Mouse (Mus musculus) neural tube, embryonic 14.5 days (tissue): ENCODE measurements around the gene Kantr. TPM values are rescaled to one million over a fixed set of nuclear protein-coding genes. Genes with fewer than 3 reads are reported as not detected.
A peak's percentile ranks its signal among the peaks of the same experiment; 100 is the strongest.

Experiments used
- ATAC-seq: fragments of 200-750 bp; cut with Nextera tagmentation; 2 replicates; pipeline ENCODE4 v1.8.0; 2017; ENCODE audit warnings: low read depth, mild to moderate bottlenecking, moderate TSS enrichment, moderate library complexity
- H3K27ac ChIP-seq: fragments of 300-500 bp; sonication (generic); 2 replicates; pipeline ENCODE4 v1.5.1; 2014; ENCODE audit warnings: low read depth, mild to moderate bottlenecking, control low read depth, low read length, moderate library complexity, mixed read lengths
- H3K27me3 ChIP-seq: fragments of 300-500 bp; sonication (generic); 2 replicates; pipeline ENCODE4 v1.6.1; 2014; ENCODE audit warnings: low read length; ENCODE audit not compliant: control insufficient read depth, insufficient read depth
- H3K36me3 ChIP-seq: fragments of 300-500 bp; sonication (generic); 2 replicates; pipeline ENCODE4 v1.6.1; 2014; ENCODE audit warnings: low read length, mixed read lengths; ENCODE audit not compliant: control insufficient read depth, insufficient read depth
- H3K4me1 ChIP-seq: fragments of 300-500 bp; sonication (generic); 2 replicates; pipeline ENCODE4 v1.6.1; 2014; ENCODE audit warnings: low read length; ENCODE audit not compliant: control insufficient read depth, insufficient read depth
- H3K4me2 ChIP-seq: fragments of 300-500 bp; sonication (generic); 2 replicates; pipeline ENCODE4 v1.6.1; 2014; ENCODE audit warnings: mild to moderate bottlenecking, low read depth, low read length, control low read depth
- H3K4me3 ChIP-seq: fragments of 300-500 bp; sonication (generic); 2 replicates; pipeline ENCODE4 v1.5.1; 2014; ENCODE audit warnings: low read depth, low read length, control low read depth, mixed read lengths
- H3K9ac ChIP-seq: fragments of 300-500 bp; sonication (generic); replicated peaks from 2 replicates; pipeline ENCODE4 v1.6.1; 2014; ENCODE audit warnings: low read depth, mild to moderate bottlenecking, control low read depth, low read length, mixed read lengths
- H3K9me3 ChIP-seq: fragments of 300-500 bp; sonication (generic); 2 replicates; pipeline ENCODE4 v1.6.1; 2016; ENCODE audit warnings: low read length; ENCODE audit not compliant: control insufficient read depth
- WGBS: fragments of 180-500 bp; shearing (Covaris S2); extraction: QIAGEN DNeasy Blood & Tissue Kit; methylation state at CpG from one replicate; pipeline ENCODE4 v1.1.7; 2014; 5-methylcytosine and 5-hydroxymethylcytosine counted together
- polyA plus RNA-seq: library from polyadenylated mRNA; unstranded; fragments of >200 nt; fragmentation: Nextera tagmentation; extraction: Ambion mirVana; gene quantifications from 2 replicates; pipeline ENCODE4 v1.2.1, GENCODE M21; 2014

Kantr gene
- 33.4 and 38.9 TPM in 2 replicates for polyA plus RNA-seq

DNA sequence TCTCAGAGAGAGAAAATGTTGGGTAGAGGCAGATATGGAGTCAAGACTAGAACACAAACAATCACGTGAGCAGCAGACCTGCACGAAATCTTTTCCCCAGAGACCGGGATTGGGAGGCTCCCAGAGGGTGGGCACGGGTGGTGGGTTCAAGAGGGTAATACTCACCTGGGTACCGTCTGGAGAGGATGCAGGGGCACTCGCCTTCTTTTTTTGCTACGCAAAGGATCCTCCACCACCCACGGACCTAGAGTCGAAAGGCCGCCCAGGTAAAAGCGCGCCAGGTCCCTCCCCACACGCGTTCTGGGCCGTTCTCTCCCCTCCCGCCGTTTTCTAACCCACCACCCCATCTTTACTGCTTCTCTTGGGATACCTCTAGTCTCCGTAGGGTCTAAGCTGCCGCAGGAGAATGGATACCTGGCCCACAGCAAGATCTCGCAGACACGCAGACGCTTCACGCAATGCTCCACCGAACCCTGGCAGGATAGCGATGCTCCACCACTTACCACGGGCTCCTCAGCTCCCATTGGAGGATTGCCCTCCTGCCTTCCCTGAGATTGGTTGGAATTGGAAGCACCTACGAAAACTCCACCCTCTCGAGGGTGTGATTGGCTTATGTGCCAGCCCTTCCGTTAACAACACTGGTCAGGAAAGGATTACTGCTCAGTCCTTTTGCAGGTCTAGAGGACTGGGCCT is at the start of gene Kantr:
Kantr (minus strand) TSS at position 500 of the 693 bp plus-strand sequence.
- peak within 1 kb of the TSS; percentile 50 for H3K4me2 ChIP-seq
- peak within 1 kb of the TSS; percentile 71 for H3K27ac ChIP-seq
- H3K9ac ChIP-seq = peak within 1 kb of the TSS; percentile 60
- H3K9me3 ChIP-seq = no peaks in the 10 kb centered on the region
- 11% methylated on average over 29 of the region's 29 CpGs for WGBS
- H3K27me3 ChIP-seq = no peaks in the 10 kb centered on the region
- no peaks in the 10 kb centered on the region for H3K36me3 ChIP-seq
- ATAC-seq = peak; percentile 100
- H3K4me1 ChIP-seq = no peaks in the 10 kb centered on the region
- peak within 1 kb of the TSS; percentile 47 for H3K4me3 ChIP-seq

DNA sequence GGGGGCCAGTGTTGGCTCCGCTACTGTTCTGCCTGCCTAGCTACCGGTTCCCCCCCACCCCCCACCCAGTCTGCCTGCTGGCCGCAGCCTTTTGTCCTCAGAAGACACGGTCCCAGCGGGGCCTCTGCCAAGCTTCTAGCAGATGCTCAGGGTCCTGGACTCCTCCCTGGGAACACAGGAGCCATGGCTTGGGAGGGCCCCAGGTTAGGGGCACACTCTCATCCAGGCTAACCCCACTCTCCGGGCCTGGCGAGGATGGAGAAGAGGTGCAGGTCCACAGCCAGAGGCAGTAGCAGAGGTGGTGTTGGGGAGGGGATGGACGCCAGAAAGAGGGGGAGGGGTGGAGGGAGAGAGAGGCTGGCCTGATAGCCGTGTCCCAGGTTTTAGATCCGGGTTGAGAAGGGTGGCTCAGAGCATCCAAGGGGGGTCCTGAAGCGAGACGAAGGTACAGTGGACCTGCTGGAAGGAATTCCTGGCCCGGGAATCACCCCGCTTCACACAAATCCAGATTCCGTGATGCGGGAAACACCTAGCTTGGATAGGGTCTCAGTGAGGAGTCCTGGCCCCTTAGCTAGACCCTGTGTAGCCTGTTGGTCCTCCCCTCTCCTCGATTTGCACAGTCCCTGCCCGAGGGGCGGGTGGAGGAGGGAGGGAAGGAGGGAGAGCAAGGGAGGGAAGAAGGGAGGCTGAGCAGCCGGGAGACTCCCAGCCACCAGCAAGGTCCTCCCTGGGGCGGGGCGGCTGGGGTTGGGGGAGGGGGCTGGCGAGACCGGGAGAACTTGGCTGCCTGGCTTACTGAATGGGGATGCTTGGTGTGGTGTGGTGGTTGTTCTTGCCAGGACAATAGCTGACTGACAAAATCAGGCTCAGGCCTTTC is 41.3 kb upstream of the Kantr start, which contains the start of gene Gpr173:
Gpr173 (minus strand) TSS at position 308 of the 877 bp plus-strand sequence.
- peak; percentile 97 for ATAC-seq
- Histone ChIP-seq H3K27ac (peak within 1 kb of the TSS; percentile 75), H3K4me3 (peak within 1 kb of the TSS; percentile 55), H3K36me3 (no peaks in the 10 kb centered on the region), H3K9me3 (no peaks in the 10 kb centered on the region), H3K4me1 (peaks cover 13% of the 10 kb centered on the region), H3K4me2 (peak within 1 kb of the TSS; percentile 67), H3K27me3 (peaks cover 14% of the 10 kb centered on the region), H3K9ac (peak within 1 kb of the TSS; percentile 73)
- WGBS = 8% methylated on average over 19 of the region's 24 CpGs

DNA sequence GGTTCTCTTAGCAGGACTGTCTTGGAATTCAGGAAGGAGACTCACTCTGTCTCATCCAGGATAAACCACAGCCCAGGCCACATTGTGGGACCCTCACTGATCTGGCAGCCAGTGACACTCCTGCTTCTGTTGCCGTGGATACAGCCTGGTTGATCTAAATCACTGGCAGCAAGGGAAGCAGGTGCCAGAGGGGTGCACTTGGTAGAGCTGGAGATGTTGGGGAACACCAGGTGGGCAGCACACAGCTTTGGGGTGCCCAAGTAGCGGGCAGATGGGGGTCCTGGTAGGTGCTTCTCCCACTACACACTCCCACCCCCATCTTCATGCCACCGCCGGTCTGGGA is 40.7 kb upstream of the Kantr start:
- Histone ChIP-seq H3K27me3 (peaks cover 16% of the 10 kb centered on the region), H3K4me3 (peak overlapping the region; percentile 55), H3K4me2 (peak overlapping the region; percentile 67), H3K9ac (peak overlapping the region; percentile 73), H3K9me3 (no peaks in the 10 kb centered on the region), H3K4me1 (peaks cover 13% of the 10 kb centered on the region), H3K27ac (peak overlapping the region; percentile 75), H3K36me3 (no peaks in the 10 kb centered on the region)
- peak; percentile 60 for ATAC-seq
- WGBS = 5% methylated on average over 4 of the region's 4 CpGs

DNA sequence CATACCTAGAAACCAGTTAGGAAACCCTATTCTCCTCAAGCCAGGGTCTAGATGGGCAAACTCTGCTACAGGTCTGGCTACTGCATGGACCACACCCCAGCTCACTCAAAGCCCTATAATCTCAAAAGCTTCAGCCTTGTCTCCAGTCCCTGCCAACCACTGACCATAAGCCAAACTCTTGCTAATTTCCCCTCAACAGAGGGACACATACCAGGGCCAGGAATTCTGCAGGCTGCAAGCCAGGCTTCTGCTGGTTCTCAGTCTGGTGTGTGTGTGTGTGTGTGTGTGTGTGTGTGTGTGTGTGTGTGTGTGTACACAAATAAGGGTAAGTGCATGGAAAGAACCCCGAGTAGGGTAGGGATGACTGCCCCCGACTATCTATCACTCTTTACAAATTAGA is 39.1 kb upstream of the Kantr start:
- H3K27me3 ChIP-seq = peaks cover 16% of the 10 kb centered on the region
- no peaks in the 10 kb centered on the region for H3K36me3 ChIP-seq
- H3K9me3 ChIP-seq = no peaks in the 10 kb centered on the region
- H3K27ac ChIP-seq = no peak overlapping the region
- ATAC-seq = no peak
- H3K4me3 ChIP-seq = peak overlapping the region; percentile 7; the same call in 1 of the 2 replicates
- peaks cover 13% of the 10 kb centered on the region for H3K4me1 ChIP-seq
- peak overlapping the region; percentile 67 for H3K4me2 ChIP-seq
- H3K9ac ChIP-seq = no peak overlapping the region
- WGBS = 88% methylated on average over 1 of the region's 2 CpGs

DNA sequence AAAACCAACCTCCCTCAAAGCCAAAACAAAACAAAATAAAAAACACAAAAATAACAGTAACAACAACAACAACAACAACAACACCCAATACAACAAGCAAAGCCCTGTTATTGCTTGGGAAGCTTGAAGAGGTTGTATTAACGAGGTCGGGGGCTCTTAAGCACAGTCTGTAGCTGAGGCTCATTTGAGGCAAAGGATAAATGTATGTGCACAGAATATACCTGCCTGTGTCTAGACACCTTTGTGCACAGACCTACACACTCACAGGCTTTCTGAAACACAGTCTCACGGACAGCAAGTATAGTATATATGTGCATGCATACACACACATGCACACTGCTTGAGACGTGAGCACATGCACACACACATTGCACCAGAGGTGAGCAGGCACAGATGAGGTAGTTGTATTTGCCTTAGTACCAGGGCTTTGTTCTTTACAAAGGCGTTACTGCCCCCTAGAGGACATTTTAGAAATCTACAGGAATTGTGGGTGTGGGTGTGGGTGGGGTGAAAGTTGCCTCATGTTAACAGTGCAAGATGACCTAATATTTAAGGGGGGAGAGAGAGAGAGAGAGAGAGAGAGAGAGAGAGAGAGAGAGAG is 25.4 kb upstream of the Kantr start:
- no peaks in the 10 kb centered on the region for H3K4me1 ChIP-seq
- no peak overlapping the region for H3K27ac ChIP-seq
- no peak overlapping the region for H3K9ac ChIP-seq
- 24% methylated on average over 5 of the region's 5 CpGs for WGBS
- H3K36me3 ChIP-seq = no peaks in the 10 kb centered on the region
- no peaks in the 10 kb centered on the region for H3K27me3 ChIP-seq
- H3K4me2 ChIP-seq = no peak overlapping the region
- H3K9me3 ChIP-seq = no peaks in the 10 kb centered on the region
- peak; percentile 90 for ATAC-seq
- no peak overlapping the region for H3K4me3 ChIP-seq

DNA sequence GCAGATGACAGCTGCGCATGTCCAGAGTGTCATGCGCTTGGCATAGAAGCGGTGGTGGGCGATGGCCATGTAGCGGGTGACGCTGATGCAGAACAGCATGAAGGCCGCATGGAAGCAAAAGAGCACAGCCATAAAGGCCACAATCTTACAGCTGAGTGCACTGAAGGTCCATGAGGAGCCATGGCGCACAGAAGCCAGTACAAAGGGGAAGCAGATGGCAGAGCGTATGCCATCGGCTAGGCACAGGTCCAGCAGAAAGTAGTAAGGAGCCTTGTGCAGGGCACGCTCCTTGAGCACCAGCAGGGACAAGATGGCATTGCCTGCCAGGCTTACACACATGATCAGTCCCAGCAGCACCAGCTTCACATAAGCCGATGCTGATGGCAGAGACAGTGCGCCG is 19.7 kb upstream of the Kantr start:
- WGBS = 93% methylated on average over 14 of the region's 14 CpGs
- Histone ChIP-seq H3K27me3 (peaks cover 3% of the 10 kb centered on the region; the same call in 1 of the 2 replicates), H3K4me3 (no peak overlapping the region), H3K4me1 (no peaks in the 10 kb centered on the region), H3K36me3 (no peaks in the 10 kb centered on the region), H3K9me3 (no peaks in the 10 kb centered on the region), H3K4me2 (no peak overlapping the region), H3K9ac (no peak overlapping the region), H3K27ac (no peak overlapping the region)
- no peak for ATAC-seq

DNA sequence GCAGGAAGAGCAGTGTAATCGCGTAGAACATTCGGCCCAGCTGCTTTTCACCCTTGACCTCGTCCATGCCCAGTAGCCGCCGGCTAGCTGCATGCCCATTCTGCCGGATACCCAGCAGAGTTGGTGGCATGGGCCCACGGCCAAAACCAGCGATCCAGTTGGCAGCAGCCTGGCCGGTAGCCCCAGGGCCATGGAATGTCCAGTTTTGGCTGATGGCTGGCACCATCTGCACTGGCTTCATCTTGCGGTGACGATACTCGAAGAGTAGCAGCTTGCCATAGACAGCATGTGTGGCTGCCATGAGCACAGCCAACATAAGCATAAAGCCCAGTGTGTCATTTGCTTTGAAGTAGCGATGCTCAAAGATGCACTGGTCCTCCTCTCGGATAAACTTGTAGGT is 19.3 kb upstream of the Kantr start:
- Histone ChIP-seq H3K4me2 (no peak overlapping the region), H3K9ac (no peak overlapping the region), H3K4me1 (no peaks in the 10 kb centered on the region), H3K27me3 (peaks cover 3% of the 10 kb centered on the region; the same call in 1 of the 2 replicates), H3K4me3 (no peak overlapping the region), H3K9me3 (no peaks in the 10 kb centered on the region), H3K27ac (no peak overlapping the region), H3K36me3 (no peaks in the 10 kb centered on the region)
- no peak for ATAC-seq
- WGBS = 90% methylated on average over 15 of the region's 15 CpGs

DNA sequence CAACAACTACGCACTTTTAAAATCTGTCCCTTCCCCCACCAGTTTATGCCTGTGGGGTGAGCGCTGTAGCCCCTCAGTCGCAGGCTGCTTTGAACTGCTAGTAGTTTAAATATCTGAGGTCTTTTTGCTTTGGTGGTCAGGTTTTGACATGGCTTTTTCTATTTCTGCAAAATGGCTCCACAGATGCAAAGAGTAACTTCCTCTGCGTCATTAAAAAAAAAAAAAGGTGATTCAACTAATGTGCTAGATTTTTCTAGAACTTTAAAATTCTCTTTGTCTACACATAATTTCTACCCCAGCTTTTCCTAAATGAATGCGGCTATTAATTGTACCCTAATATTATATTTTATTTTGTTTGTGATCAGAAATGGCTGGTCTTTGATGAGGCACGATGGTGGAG is 15.6 kb upstream of the Kantr start:
- ATAC-seq = no peak
- Histone ChIP-seq H3K4me2 (peak overlapping the region; percentile 34), H3K27me3 (peaks cover 7% of the 10 kb centered on the region; the same call in 1 of the 2 replicates), H3K4me3 (peak overlapping the region; percentile 25; the same call in 1 of the 2 replicates), H3K27ac (peak overlapping the region; percentile 61), H3K36me3 (no peaks in the 10 kb centered on the region), H3K9me3 (no peaks in the 10 kb centered on the region), H3K9ac (no peak overlapping the region), H3K4me1 (peaks cover 6% of the 10 kb centered on the region; the same call in 1 of the 2 replicates)
- 30% methylated on average over 6 of the region's 6 CpGs for WGBS
